Mouse (Mus musculus) c-Kit-positive CD71-positive TER-119-negative erythroid progenitor cells, embryonic 14.5 days (primary cell): ENCODE results near the gene 4833423E24Rik.

Source experiments
- DNase-seq: peaks from one replicate; pipeline ENCODE4 v3.0.0-alpha.2; 2013; ENCODE audit warnings: low read depth

Gene 4833423E24Rik

DNA sequence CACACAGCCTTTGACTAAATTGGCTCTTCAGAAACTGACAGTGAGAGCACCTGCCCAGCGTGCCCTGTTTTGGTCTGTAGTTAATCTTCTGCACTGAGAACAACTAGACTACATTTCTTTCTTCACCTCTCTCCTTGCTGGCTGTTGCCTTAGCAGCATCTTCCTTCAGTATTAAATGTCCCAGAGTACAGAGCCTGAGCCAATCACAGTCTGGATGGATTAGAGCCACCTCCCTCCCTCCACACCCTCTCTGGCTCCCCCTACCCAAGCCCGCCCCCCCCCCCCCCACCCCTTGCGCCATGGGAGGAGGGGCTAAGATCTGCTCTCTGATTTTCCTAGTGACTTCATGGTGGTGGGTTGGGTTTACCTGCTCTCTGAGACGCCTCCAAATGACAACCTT lies at the start of gene 4833423E24Rik:
TSS of gene 4833423E24Rik (minus strand) at position 146 of the 400 bp plus-strand sequence.
- DNase-seq: no peak

DNA sequence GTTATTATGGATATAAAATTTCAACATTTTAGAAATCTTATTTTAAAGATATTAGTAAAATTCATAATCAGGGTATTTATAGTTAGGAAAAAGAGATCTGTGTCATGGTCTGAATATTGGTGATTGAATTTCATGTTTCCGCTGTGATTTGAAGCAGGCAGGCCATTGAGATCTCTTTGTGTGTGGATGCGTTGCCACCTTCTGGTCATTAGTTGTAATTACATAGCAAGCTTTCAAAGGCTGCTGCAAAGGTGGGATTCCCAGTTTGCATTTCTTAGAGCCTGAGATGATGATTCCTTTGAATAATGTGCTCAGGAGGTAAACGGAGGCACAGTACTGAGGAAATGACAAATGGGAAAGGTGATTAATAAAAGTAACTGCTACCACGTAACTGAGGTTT lies 42.4 kb upstream of the 4833423E24Rik start:
- DNase-seq: peak; percentile 10

DNA sequence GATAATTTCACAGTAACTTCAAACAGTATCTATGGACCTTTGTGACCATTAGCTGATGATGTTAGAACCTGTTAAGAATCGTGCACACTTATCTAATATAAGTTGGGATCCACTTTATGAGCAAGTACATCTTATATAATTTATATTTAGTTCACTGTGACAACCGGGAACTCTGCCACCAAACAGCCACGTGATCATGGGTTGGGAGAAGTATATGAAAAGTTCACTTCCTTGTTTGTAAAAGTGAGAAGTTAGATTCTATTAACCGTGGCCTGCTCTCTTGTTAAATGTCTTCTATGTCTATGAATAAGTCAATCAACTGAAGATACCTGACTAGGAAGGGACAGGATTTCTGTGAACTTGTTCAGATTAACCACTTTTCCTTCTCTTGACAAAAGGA lies 41.4 kb upstream of the 4833423E24Rik start:
- no peak for DNase-seq

DNA sequence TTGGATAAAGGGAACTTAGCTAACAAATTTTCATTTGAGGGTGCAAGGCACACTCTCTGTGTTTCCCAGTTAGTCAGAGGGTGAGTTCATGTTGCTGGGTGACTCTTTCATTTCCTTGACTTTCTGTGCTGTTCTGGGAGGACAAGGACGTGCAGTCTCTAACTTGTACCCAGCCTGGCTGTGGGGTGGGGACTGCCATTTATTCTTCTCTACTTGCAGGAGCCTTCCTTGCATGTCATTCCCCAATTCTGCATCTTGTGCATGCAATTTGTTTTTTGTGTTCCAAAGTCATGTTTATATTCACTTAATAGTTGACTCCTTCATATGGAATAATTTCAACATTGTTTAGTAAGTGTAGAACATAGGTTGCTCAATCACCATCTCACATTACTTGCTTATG lies 36.0 kb upstream of the 4833423E24Rik start:
- no peak for DNase-seq

DNA sequence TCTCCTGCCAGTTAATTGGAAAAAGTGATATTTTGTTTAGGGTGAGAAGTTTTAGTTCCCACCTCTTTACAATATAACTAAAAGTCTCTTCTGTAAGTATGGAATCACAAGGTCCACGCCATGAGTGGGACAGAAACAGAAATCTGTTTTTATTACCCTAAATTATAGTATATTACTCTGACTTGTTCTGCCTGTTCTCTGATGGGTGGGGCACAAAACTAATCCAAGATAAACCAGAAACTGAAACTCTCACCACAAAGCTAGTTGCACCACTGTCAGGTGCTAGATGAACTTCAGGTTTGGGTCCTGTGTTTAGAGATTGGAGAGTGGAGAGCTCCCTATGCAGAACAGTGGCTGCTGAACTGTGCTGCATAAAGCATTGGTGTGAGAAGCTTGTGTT lies 15.1 kb upstream of the 4833423E24Rik start:
- no peak for DNase-seq

DNA sequence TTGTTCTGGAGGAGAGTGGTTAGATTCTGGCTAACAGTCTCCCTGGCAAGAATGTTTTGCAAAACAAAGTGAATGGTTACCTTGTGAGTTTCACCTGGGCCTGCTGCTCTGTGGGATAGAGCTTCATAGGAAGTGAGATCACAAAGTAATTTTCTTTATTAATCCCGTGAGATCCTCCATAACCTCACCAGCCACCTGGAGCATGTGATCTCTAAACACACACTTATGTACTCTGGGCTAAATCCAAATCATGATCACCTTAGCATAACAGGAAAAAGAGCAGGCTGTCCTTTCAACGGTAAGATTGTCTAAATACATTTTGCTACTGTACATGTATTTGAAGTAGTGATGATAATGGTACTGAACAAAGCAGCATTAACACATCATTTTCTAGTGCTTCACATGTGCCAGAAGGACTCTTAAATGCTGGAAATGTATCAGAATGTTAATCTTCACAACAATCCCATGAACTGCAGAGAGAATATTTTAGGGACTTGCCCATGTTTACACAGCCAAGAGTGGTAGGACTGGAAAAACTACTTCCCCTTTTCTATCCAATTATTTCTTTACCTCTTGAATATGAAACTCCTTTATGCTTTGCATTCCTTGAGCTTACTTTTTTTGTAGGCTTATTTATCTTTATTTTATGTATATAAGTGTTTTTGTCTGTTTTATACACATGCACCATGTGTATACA lies 13.4 kb upstream of the 4833423E24Rik start:
- DNase-seq: no peak

DNA sequence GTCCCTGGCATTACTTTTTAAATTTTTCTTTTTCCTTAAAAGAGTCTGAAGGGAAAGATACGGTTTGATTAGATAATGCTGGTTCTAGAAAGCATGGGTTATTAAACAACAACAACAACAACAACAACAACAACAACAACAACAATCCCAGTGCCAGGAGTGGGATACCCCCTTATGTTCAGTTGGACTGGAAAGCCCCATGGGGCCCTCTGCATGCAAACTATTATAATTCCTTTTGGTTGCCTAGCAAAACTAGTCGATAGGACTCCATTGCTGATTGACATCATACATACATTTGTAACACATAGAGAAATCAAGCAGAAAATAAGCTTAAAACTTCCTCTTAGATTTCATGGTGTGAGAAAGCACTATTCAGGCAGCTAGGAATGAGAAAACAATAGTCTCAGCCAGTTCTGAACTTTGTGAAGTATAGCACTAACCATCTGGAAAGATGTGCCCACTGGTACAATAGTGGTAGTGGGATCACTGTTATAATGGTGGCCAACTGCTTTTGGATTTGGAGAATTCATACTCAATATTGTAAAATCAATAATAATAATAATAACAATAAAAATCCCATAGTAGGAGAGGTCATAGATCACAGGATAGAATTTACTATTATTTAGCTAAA lies 4.2 kb upstream of the 4833423E24Rik start:
- no peak for DNase-seq

DNA sequence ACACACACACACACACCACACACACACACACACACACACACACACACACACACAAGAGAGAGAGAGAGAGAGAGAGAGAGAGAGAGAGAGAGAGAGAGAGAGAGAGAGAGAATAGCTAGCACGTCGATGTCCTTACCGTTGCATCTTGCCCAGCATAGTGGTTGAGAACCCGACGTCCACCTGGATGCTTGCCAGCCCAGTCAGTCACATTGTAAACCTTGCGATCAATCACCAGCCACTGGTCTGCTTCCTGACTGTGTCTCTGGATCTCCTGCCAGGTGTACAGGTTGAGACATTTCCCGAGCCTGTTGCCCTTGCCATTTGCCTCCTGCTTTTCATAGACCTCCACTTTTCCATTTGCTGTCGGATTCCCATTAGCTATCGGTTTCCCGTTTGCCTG lies 532 bp downstream of the 4833423E24Rik start:
- DNase-seq: no peak

DNA sequence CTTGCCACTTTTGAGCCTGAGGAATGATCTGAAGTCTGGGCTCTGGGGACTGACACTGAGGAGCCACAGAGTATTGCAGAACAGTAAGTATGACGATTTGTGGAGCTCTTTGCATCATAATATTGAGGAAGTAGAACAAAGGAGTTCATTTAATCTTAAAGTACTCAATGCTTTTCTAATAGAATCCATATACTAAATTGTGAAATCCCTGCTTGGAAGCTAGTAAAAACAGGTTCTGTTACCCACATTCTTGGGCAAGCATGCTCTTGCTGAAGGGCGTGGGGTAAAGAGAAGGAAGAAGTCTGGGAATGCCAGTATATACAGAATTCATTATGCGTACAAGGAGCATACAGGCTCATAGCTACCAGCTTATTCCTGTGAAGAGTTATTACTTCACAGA lies 8.4 kb downstream of the 4833423E24Rik start:
- DNase-seq: no peak

DNA sequence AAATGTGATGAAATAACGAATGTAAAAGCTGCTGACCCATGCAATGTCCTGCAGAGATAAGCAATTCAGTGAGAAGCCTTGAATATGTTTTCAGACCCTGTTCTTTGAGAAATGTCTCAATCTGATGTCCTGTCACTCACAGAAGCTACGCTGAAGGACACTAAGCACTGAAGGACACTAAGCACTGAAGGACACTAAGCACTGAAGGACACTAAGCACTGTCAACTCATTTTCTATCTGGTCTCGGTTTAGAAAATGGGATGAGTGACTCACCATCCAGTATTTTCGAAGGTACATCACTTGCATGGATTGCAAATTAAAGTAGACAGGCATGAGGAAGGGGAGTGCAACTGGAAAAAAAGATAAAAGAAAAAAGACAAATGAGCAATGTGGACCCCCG lies 28.4 kb downstream of the 4833423E24Rik start:
- DNase-seq: no peak

DNA sequence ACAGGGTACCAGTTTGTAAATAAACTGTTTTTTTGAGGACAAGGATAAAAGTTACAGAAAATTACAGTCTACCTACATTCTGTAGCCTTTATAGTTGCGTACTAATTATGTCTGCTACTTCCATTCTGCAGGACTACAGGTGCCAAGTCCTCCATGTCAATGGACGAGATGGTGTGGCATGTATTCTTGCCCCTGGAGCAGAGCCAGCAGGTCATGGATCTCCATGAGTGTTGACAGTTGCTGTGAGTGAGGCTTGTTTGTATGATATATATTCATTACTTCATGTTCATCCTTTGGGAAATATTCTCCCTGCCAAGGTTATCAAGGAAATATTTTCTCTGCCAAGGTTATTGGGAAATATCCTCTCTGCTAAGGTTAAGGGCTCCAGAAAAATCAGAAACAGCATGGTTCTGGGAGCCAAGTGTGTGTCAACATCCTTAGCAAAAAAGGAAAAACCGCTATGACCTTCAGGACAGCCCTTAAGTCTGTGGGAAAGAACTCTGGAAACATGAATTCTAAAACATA lies 52.0 kb downstream of the 4833423E24Rik start:
- DNase-seq: no peak

DNA sequence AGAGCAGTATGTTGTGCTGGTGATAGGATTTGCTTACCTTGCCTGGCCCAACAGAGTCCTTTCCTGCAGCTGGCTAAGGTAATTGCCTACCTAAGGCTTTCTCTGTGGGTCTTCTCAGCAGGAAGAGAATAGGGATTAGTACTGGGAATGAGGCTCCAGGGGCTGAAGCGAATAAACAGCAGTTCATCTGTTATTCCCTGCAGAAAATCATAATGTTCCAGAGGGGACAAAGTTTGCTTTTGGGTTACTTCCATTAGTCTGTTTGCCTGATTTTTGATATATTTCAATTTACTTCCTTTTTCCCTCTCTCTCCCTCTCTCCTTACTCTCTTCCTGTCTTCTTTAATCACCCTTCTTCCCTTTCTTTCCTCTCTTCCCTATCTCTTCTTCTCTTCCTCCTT lies 75.3 kb downstream of the 4833423E24Rik start, which contains the start of gene Olfr995:
TSS of gene Olfr995 (minus strand) at position 101 of the 400 bp plus-strand sequence.
- no peak for DNase-seq

DNA sequence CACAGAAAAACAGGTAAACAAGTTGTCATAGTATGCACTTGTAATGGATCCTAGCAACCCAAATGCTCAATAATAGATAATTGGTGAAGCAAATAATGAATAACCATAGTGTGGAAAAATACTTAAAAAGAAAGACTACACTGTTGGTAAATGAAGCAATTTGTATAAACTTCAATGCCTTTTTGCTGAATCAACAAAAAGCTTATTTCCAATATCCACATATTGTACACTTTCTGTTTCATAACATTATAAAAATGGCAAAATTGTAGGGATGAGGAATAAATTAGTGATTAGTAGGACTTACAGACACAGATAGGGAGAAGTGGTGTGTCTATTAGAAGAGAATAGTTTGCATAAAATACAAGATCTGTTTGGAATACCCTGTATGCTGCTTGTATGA lies 76.3 kb downstream of the 4833423E24Rik start:
- no peak for DNase-seq

DNA sequence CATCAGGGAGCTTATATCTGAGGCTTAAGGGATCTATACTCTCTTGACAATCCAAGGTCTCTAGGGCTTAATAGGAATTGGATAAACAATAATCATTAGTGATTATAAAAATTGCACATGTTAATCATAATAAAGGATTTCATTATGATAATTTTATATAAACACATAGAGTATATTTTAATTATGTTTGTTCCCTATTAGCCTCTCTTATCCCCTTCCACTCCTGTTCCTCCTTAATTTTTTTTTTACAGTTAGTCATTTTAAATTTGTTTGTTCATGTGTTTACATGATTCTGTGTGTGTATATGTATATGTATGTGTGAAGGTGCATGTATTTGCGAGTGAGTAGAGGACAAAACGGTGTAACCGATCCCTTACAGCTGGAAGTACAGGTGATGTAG lies 82.5 kb downstream of the 4833423E24Rik start, which contains the start of gene Olfr994:
TSS of gene Olfr994 (minus strand) at position 101 of the 400 bp plus-strand sequence.
- DNase-seq: no peak
